20 mouse cellular contexts compared by ENCODE assay signal in the genomic region with DNA sequence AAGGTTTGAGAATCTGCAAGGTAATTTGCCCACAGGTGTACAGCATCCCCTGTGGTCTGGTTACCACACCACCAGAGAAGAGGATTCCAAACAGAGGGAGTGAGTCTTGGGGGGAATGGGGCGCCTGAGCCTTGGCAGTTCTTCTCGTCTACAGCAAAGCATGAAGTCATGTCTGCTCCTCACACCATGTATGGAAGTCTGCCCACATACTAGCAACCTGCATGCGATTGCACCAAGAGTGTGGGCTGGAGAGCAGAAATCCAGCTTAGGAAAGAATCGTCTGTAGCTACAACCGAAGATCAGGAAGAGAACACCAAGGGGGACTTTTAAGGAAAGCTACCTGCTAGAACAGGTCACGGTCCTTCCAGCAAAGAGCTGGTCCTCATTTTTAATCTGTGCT. TPM values are rescaled to one million over a fixed set of nuclear protein-coding genes. Genes with fewer than 3 reads are reported as not detected.
DNase-seq lines count a peak whose midpoint lies in the region; ATAC-seq and TF ChIP-seq lines count a peak whose summit lies in the region.
"Had no signal": no experiment of that assay in that cellular context is flagged by ENCODE, and none has a peak within 500 bp of the region (broad histone marks: within the 10 kb centered on the region; RNA-seq: fewer than 3 reads in every experiment).

No protein-coding gene starts in this region.

- DNase-seq in cerebellum, adult 9-10 months, result peak; percentile 18
- DNase-seq in cerebellum, adult 11-12 months, result no peak
- DNase-seq in heart, postnatal 0 days (ENCODE audit: low spot score), result peak; percentile 4
- DNase-seq in frontal cortex, postnatal 36 days (ENCODE audit: low spot score in 2 of 2), result no peak
- DNase-seq: adrenal gland, adult 2 months; adrenal gland, postnatal 10 days; adrenal gland, postnatal 25 days; B cell, adult 2 months; cerebellum, adult 18-20 months; cerebellum, postnatal 10 days; cerebellum, postnatal 25 days; forebrain, postnatal 0 days had no signal

- H3K27ac ChIP-seq in heart, postnatal 0 days (ENCODE audit: low read depth), result no peak overlapping the region
- no peak overlapping the region for H3K27ac ChIP-seq in heart, embryonic 11.5 days (ENCODE audit: low read depth, low read length)
- H3K27ac ChIP-seq: embryonic facial prominence, embryonic 10.5 days; embryonic facial prominence, embryonic 12.5 days; forebrain, embryonic 13.5 days; forebrain, embryonic 15.5 days had no signal

- TF ChIP-seq EP300 in heart, postnatal 0 days (IDR thresholded peaks at IDR 0.05; ENCODE audit: low read depth), result no peak

- no peak overlapping the region for H3K9ac ChIP-seq in heart, postnatal 0 days (replicated peaks; ENCODE audit: low read depth, low read length)
- H3K9ac ChIP-seq in heart, embryonic 11.5 days (ENCODE audit: low read depth, low read length), result no peak overlapping the region
- H3K9ac ChIP-seq: embryonic facial prominence, embryonic 12.5 days; forebrain, embryonic 13.5 days; forebrain, embryonic 15.5 days; forebrain, postnatal 0 days had no signal

- no peak overlapping the region for H3K4me2 ChIP-seq in heart, postnatal 0 days (ENCODE audit: low read depth, low read length)
- no peak overlapping the region for H3K4me2 ChIP-seq in heart, embryonic 11.5 days
- H3K4me2 ChIP-seq: embryonic facial prominence, embryonic 12.5 days; forebrain, embryonic 13.5 days; forebrain, embryonic 15.5 days had no signal

- 79% methylated on average over 6 of the region's 6 CpGs for WGBS in heart, postnatal 0 days
- WGBS in heart, embryonic 11.5 days (ENCODE audit: insufficient replicate concordance), result 80% methylated on average over 6 of the region's 6 CpGs

- no peak overlapping the region for H3K4me3 ChIP-seq in heart, postnatal 0 days (ENCODE audit: low read depth, low read length)
- no peak overlapping the region for H3K4me3 ChIP-seq in heart, embryonic 11.5 days (ENCODE audit: low read depth, low read length)
- H3K4me3 ChIP-seq: embryonic facial prominence, embryonic 10.5 days; embryonic facial prominence, embryonic 12.5 days; forebrain, embryonic 13.5 days; forebrain, embryonic 15.5 days had no signal

- no peaks in the 10 kb centered on the region for H3K9me3 ChIP-seq in heart, postnatal 0 days (replicated peaks; ENCODE audit: control insufficient read depth, low read length)
- H3K9me3 ChIP-seq in heart, embryonic 11.5 days (replicated peaks; ENCODE audit: control insufficient read depth, low read length), result no peaks in the 10 kb centered on the region
- H3K9me3 ChIP-seq: embryonic facial prominence, embryonic 10.5 days; embryonic facial prominence, embryonic 12.5 days; forebrain, embryonic 13.5 days; forebrain, embryonic 15.5 days had no signal

- no peak for TF ChIP-seq CTCF in heart, postnatal 0 days (IDR thresholded peaks at IDR 0.05; ENCODE audit: low read depth)

- H3K4me1 ChIP-seq in heart, postnatal 0 days (ENCODE audit: control insufficient read depth, insufficient read depth), result peaks cover 18% of the 10 kb centered on the region
- H3K4me1 ChIP-seq in heart, embryonic 11.5 days (ENCODE audit: control insufficient read depth, insufficient read depth, low read length), result peaks cover 4% of the 10 kb centered on the region; the same call in 1 of the 2 replicates

- H3K27me3 ChIP-seq in heart, postnatal 0 days (ENCODE audit: control insufficient read depth, insufficient read depth, low read length), result no peaks in the 10 kb centered on the region
- no peaks in the 10 kb centered on the region for H3K27me3 ChIP-seq in heart, embryonic 11.5 days (ENCODE audit: control insufficient read depth, insufficient read depth, low read length)
- H3K27me3 ChIP-seq: CH12.LX; embryonic facial prominence, embryonic 12.5 days had no signal

- no peak for ATAC-seq in heart, postnatal 0 days (ENCODE audit: insufficient read depth, low read depth)
- no peak for ATAC-seq in heart, embryonic 11.5 days (replicated peaks; ENCODE audit: insufficient number of reproducible peaks, low FRiP score, low TSS enrichment)
- ATAC-seq: CD4-positive, CD25-positive, alpha-beta regulatory T cell, adult 4 months; forebrain, embryonic 13.5 days; forebrain, embryonic 15.5 days; forebrain, postnatal 0 days had no signal

- H3K36me3 ChIP-seq in heart, postnatal 0 days (replicated peaks; ENCODE audit: control insufficient read depth, insufficient read depth, low read length), result no peaks in the 10 kb centered on the region
- no peaks in the 10 kb centered on the region for H3K36me3 ChIP-seq in heart, embryonic 11.5 days (ENCODE audit: control insufficient read depth, insufficient read depth, low read length)
- H3K36me3 ChIP-seq: embryonic facial prominence, embryonic 10.5 days; embryonic facial prominence, embryonic 12.5 days; forebrain, embryonic 15.5 days; G1E had no signal

RNA-seq across cellular contexts. Expression of a gene that starts 3.0 kb away (rescaled TPM):
- total RNA-seq in heart, postnatal 0 days (2014; rRNA removed; ENCODE audit: low replicate concordance), result 50.2 and 54.3 TPM in 2 replicates
- polyA plus RNA-seq in heart, postnatal 0 days (2015; fragmentation: Nextera tagmentation; extraction: Ambion mirVana), result 7.1 and 7.3 TPM in 2 replicates
- polyA plus RNA-seq in heart, embryonic 11.5 days (2014; fragmentation: Nextera tagmentation; extraction: Ambion mirVana), result 10.9 and 11.8 TPM in 2 replicates
- total RNA-seq: CH12.LX had no signal

Comparison
In these comparisons a context has a peak if more than half of its experiments do, and no peak if none do; other contexts are left out.
1. DNase-seq: peak in cerebellum, adult 9-10 months (single experiment) and heart, postnatal 0 days (single experiment); none in cerebellum, adult 11-12 months (single experiment) and frontal cortex, postnatal 36 days (0 of 2).